Mouse (Mus musculus): ENCODE data around the gene Lgals1. TPM values are rescaled to one million over a fixed set of nuclear protein-coding genes. Genes with fewer than 3 reads are reported as not detected.

Lgals1 gene
- polyA plus RNA-seq, 1 experiment from 2014 or later: 673 TPM

- Histone ChIP-seq H3K4me2 (replicated peaks; ENCODE audit: low read depth, low read length) (no peak overlapping the region), H3K9ac (replicated peaks; ENCODE audit: low read length) (peak overlapping the region; percentile 19), H3K27ac (ENCODE audit: low read length) (no peak overlapping the region), H3K4me1 (ENCODE audit: insufficient read depth, low read length) (peaks cover 30% of the 10 kb centered on the region), H3K27me3 (ENCODE audit: insufficient read depth, low read length) (no peaks in the 10 kb centered on the region), H3K9me3 (ENCODE audit: low read length) (no peaks in the 10 kb centered on the region), H3K4me3 (ENCODE audit: low read length) (no peak overlapping the region), H3K36me3 (ENCODE audit: insufficient read depth, low read length) (peaks cover 35% of the 10 kb centered on the region)
- ATAC-seq (ENCODE audit: low FRiP score, low TSS enrichment): no peak
- 6% methylated on average over 2 of the region's 2 CpGs for WGBS
Measured at GRCm38 (mm10) chr15:78903243-78903642, 23.3 kb upstream of the Lgals1 start.

DNA sequence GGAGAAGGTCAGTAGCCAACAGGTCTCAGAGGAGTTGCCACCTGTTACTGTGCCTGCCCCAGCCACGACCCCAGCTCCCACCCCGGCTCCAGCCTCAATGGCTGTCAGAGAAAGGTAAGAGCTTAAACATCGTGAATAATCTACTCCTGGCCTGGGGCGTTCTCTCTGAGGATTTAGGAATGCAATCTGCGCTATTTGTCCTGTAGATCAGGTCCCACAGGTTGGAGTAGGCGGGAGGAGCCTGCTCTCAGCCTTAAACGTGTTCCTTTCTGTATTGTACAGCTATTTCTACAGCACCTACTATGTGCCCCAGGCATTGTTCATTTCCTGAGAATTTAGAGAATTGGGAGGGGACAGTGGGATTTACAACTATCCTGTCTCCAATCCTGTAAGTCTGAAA lies 18.1 kb upstream of the Lgals1 start:
- Histone ChIP-seq H3K27me3 (ENCODE audit: insufficient read depth, low read length) (no peaks in the 10 kb centered on the region), H3K9ac (replicated peaks; ENCODE audit: low read length) (no peak overlapping the region), H3K4me1 (ENCODE audit: insufficient read depth, low read length) (peaks cover 2% of the 10 kb centered on the region; the same call in 1 of the 2 replicates), H3K4me3 (ENCODE audit: low read length) (no peak overlapping the region), H3K36me3 (ENCODE audit: insufficient read depth, low read length) (peaks cover 65% of the 10 kb centered on the region), H3K27ac (ENCODE audit: low read length) (no peak overlapping the region), H3K9me3 (ENCODE audit: low read length) (no peaks in the 10 kb centered on the region), H3K4me2 (replicated peaks; ENCODE audit: low read depth, low read length) (no peak overlapping the region)
- WGBS: 70% methylated on average over 7 of the region's 7 CpGs
- no peak for ATAC-seq (ENCODE audit: low FRiP score, low TSS enrichment)

GRCm38 (mm10) chr15:78908982-78909381 lies 17.5 kb upstream of the Lgals1 start:
- Histone ChIP-seq H3K36me3 (ENCODE audit: insufficient read depth, low read length) (peaks cover 61% of the 10 kb centered on the region), H3K9ac (replicated peaks; ENCODE audit: low read length) (no peak overlapping the region), H3K27ac (ENCODE audit: low read length) (no peak overlapping the region), H3K4me3 (ENCODE audit: low read length) (no peak overlapping the region), H3K27me3 (ENCODE audit: insufficient read depth, low read length) (no peaks in the 10 kb centered on the region), H3K4me1 (ENCODE audit: insufficient read depth, low read length) (peaks cover 2% of the 10 kb centered on the region; the same call in 1 of the 2 replicates), H3K4me2 (replicated peaks; ENCODE audit: low read depth, low read length) (no peak overlapping the region), H3K9me3 (ENCODE audit: low read length) (no peaks in the 10 kb centered on the region)
- no peak for ATAC-seq (ENCODE audit: low FRiP score, low TSS enrichment)
- WGBS: 89% methylated on average over 8 of the region's 8 CpGs

DNA sequence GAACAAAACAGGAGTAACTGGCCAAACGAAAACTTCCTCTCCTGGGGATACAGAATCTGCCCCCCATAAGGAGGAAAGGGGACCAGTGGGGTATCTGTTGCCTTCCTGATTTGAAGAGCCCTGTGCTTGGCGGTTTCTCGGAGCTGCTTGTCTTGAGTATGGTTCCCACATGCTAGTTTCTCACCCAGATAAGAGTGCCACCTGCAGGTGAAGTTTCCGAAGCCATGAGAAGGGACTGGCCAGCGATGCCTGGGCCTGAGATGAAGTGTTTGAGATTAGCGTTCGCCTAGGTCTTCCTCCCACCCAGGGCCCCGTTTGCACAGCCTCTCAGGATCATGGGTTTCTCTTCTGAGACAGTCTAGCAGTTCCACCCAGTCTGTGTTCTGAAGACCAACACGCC lies 14.5 kb upstream of the Lgals1 start:
- Histone ChIP-seq H3K4me2 (replicated peaks; ENCODE audit: low read depth, low read length) (no peak overlapping the region), H3K27ac (ENCODE audit: low read length) (no peak overlapping the region), H3K4me1 (ENCODE audit: insufficient read depth, low read length) (peaks cover 26% of the 10 kb centered on the region), H3K9ac (replicated peaks; ENCODE audit: low read length) (no peak overlapping the region), H3K9me3 (ENCODE audit: low read length) (no peaks in the 10 kb centered on the region), H3K27me3 (ENCODE audit: insufficient read depth, low read length) (no peaks in the 10 kb centered on the region), H3K4me3 (ENCODE audit: low read length) (no peak overlapping the region), H3K36me3 (ENCODE audit: insufficient read depth, low read length) (peaks cover 41% of the 10 kb centered on the region)
- WGBS: 30% methylated on average over 9 of the region's 9 CpGs
- no peak for ATAC-seq (ENCODE audit: low FRiP score, low TSS enrichment)

GRCm38 (mm10) chr15:78913632-78914090 lies 12.9 kb upstream of the Lgals1 start, which contains the start of gene Pdxp:
Gene Pdxp (plus strand): TSS chr15:78913919.
- Histone ChIP-seq H3K27me3 (ENCODE audit: insufficient read depth, low read length) (no peaks in the 10 kb centered on the region), H3K4me3 (ENCODE audit: low read length) (peak within 1 kb of the TSS; percentile 72), H3K4me1 (ENCODE audit: insufficient read depth, low read length) (peaks cover 26% of the 10 kb centered on the region), H3K4me2 (replicated peaks; ENCODE audit: low read depth, low read length) (peak within 1 kb of the TSS; percentile 92), H3K9ac (replicated peaks; ENCODE audit: low read length) (peak within 1 kb of the TSS; percentile 77), H3K27ac (ENCODE audit: low read length) (peak within 1 kb of the TSS; percentile 77), H3K9me3 (ENCODE audit: low read length) (no peaks in the 10 kb centered on the region), H3K36me3 (ENCODE audit: insufficient read depth, low read length) (peaks cover 31% of the 10 kb centered on the region)
- under 1% methylated on average over 38 of the region's 51 CpGs for WGBS
- ATAC-seq (ENCODE audit: low FRiP score, low TSS enrichment): peak; percentile 92

DNA sequence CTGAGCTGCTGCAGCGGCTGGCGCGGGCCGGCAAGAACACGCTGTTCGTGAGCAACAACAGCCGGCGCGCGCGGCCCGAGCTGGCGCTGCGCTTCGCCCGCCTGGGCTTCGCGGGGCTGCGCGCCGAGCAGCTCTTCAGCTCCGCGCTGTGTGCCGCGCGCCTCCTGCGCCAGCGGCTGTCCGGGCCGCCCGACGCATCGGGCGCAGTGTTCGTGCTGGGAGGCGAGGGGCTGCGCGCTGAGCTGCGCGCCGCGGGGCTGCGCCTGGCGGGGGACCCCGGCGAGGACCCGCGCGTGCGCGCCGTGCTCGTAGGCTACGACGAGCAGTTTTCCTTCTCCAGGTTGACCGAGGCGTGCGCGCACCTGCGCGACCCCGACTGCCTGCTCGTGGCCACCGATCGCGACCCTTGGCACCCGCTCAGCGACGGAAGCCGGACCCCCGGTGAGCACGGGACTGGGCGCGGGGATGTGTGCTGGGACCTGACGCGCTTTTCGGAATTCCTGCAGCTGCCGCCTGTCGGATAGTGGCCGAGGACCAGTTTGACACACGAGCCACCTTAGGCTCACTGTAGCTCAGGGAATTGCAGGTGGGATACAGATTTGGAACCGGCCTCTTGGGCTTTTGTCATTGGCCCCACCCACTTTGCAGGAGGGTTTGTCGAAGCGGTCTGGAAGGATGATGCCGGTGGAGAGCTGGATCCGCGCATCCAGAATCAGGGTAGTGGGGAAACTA lies 12.3 kb upstream of the Lgals1 start:
- Histone ChIP-seq H3K4me2 (replicated peaks; ENCODE audit: low read depth, low read length) (peak overlapping the region; percentile 92), H3K36me3 (ENCODE audit: insufficient read depth, low read length) (peaks cover 28% of the 10 kb centered on the region), H3K9me3 (ENCODE audit: low read length) (no peaks in the 10 kb centered on the region), H3K9ac (replicated peaks; ENCODE audit: low read length) (peak overlapping the region; percentile 77), H3K27ac (ENCODE audit: low read length) (peak overlapping the region; percentile 77), H3K4me3 (ENCODE audit: low read length) (peak overlapping the region; percentile 72), H3K27me3 (ENCODE audit: insufficient read depth, low read length) (no peaks in the 10 kb centered on the region), H3K4me1 (ENCODE audit: insufficient read depth, low read length) (peaks cover 26% of the 10 kb centered on the region)
- under 1% methylated on average over 74 of the region's 87 CpGs for whole genome bisulfite sequencing
- peak; percentile 70 for ATAC-seq (ENCODE audit: low FRiP score, low TSS enrichment)

GRCm38 (mm10) chr15:78914823-78915659 lies 11.5 kb upstream of the Lgals1 start:
- no peaks in the 10 kb centered on the region for H3K9me3 ChIP-seq (ENCODE audit: low read length)
- H3K4me3 ChIP-seq (ENCODE audit: low read length): peak overlapping the region; percentile 72
- H3K27me3 ChIP-seq (ENCODE audit: insufficient read depth, low read length): no peaks in the 10 kb centered on the region
- H3K4me1 ChIP-seq (ENCODE audit: insufficient read depth, low read length): peaks cover 26% of the 10 kb centered on the region
- ATAC-seq (ENCODE audit: low FRiP score, low TSS enrichment): no peak
- no peak overlapping the region for H3K27ac ChIP-seq (ENCODE audit: low read length)
- 47% methylated on average over 8 of the region's 8 CpGs for WGBS
- H3K36me3 ChIP-seq (ENCODE audit: insufficient read depth, low read length): peaks cover 26% of the 10 kb centered on the region
- peak overlapping the region; percentile 77 for H3K9ac ChIP-seq (replicated peaks; ENCODE audit: low read length)
- H3K4me2 ChIP-seq (replicated peaks; ENCODE audit: low read depth, low read length): peak overlapping the region; percentile 92

DNA sequence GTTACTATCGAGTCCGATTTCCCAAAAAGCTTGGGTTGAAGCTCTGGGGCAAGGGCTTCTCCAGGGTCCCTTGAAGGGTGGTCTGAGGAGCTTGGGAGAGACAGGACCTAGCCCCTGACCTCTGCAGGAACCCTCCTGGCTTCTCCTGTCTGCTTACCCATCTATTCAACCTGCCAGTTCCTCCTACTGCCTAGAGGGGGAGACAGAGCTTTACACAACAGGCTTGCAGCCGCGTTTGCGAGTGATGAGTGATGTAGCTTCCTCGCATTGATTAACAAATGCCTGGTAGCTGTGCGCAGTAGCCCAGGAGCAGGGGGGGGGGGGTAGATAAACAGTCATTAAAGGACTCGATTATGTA lies 10.9 kb upstream of the Lgals1 start:
- peak overlapping the region; percentile 72 for H3K4me3 ChIP-seq (ENCODE audit: low read length)
- ATAC-seq (ENCODE audit: low FRiP score, low TSS enrichment): no peak
- no peaks in the 10 kb centered on the region for H3K27me3 ChIP-seq (ENCODE audit: insufficient read depth, low read length)
- 4% methylated on average over 8 of the region's 8 CpGs for WGBS
- no peak overlapping the region; the same call in 1 of the 2 replicates for H3K9ac ChIP-seq (replicated peaks; ENCODE audit: low read length)
- no peaks in the 10 kb centered on the region for H3K9me3 ChIP-seq (ENCODE audit: low read length)
- peak overlapping the region; percentile 92 for H3K4me2 ChIP-seq (replicated peaks; ENCODE audit: low read depth, low read length)
- peaks cover 30% of the 10 kb centered on the region for H3K4me1 ChIP-seq (ENCODE audit: insufficient read depth, low read length)
- H3K27ac ChIP-seq (ENCODE audit: low read length): no peak overlapping the region
- H3K36me3 ChIP-seq (ENCODE audit: insufficient read depth, low read length): peaks cover 20% of the 10 kb centered on the region

DNA sequence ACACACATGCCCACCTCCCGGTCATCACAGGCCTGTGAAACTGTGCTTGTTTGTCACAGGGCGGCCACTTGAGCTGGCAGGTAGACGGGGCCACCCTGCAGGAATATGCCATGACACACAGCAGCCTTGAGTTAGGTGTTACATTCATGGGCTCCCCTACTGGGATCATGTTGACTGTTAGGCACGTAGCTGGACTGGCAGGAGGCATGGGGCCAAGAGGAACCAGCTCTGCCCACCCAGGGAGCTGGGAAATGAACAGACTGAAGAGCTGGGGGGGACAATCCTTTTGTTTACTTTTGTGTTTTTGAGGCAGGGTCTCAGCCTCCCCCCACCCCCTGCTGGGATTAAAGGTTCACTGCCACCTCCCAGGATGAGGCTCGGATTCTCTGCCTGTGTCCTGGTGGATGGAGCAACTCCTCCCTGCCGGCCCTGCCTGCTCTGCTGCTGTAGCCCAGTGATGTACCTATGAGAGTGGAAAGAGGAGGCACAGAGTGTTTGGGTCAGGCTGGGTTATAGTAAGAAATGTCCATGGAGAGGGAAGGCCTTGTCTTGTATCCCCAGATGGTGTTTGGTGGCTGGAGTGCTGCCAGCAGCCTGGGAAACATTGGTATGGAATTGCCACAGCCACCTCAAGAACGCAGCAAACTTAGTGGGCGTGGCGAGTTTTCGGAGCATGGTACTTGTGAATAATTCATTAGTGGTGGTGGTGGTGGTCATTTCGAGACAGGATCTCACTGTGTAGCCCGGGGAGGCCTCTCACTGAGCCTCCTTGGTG lies 10.3 kb upstream of the Lgals1 start:
- Histone ChIP-seq H3K4me3 (ENCODE audit: low read length) (peak overlapping the region; percentile 72), H3K27me3 (ENCODE audit: insufficient read depth, low read length) (no peaks in the 10 kb centered on the region), H3K27ac (ENCODE audit: low read length) (no peak overlapping the region), H3K9me3 (ENCODE audit: low read length) (no peaks in the 10 kb centered on the region), H3K36me3 (ENCODE audit: insufficient read depth, low read length) (peaks cover 14% of the 10 kb centered on the region), H3K4me1 (ENCODE audit: insufficient read depth, low read length) (peaks cover 30% of the 10 kb centered on the region), H3K4me2 (replicated peaks; ENCODE audit: low read depth, low read length) (peak overlapping the region; percentile 92), H3K9ac (replicated peaks; ENCODE audit: low read length) (peak overlapping the region; percentile 56)
- no peak for ATAC-seq (ENCODE audit: low FRiP score, low TSS enrichment)
- WGBS: 54% methylated on average over 12 of the region's 12 CpGs

Data from kidney, embryonic 16.5 days (tissue).